Mouse (Mus musculus) natural killer cell, adult 2 months (primary cell): ENCODE data around the gene Rbm45.
A peak's percentile ranks its signal among the peaks of the same experiment; 100 is the strongest.

Experiments used
- DNase-seq, 2 experiments: peaks; one replicate each; pipeline ENCODE4 v3.0.0; 2022; ENCODE audit warnings: low spot score in 2 of 2

Rbm45 gene

DNA sequence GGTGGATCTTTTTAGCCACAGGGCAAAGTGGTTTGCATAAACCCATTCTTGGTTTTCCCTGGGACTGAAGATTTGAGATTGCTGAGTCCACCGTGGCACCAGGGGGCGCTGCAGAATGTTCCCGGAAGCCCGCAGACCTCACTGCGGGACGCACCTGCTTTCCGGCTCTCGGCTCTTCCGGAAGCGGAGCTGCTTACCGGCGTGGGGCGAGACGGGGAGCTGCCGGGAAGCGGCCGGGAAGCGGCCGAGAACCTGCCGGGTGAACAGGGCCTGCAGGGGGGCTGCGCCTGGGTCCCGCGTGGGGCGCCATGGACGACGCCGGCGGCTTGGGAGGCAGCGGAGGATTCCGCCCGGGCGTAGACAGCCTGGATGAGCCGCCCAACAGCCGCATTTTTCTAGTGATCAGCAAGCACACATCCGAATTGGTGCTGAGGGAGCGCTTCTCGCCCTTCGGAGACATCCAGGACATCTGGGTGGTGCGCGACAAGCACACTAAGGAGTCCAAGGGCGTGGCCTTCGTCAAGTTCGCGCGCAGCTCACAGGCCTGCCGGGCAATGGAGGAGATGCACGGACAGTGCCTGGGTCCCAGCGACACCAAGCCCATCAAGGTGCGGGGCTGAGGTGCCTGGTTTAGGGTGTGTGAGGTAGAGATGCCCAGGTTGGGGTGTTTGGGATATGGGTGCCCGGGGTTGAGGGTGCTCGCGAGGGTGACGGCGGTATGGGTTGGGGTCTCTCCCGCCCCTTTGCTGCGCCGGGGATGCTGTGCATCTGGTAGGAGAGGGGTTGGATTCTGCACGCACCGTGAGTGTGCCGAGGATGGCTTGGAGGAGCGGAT is at the start of gene Rbm45:
Rbm45 (plus strand) TSS at position 164 of the 835 bp plus-strand sequence.
- peak; percentile 76 to 85 for DNase-seq

DNA sequence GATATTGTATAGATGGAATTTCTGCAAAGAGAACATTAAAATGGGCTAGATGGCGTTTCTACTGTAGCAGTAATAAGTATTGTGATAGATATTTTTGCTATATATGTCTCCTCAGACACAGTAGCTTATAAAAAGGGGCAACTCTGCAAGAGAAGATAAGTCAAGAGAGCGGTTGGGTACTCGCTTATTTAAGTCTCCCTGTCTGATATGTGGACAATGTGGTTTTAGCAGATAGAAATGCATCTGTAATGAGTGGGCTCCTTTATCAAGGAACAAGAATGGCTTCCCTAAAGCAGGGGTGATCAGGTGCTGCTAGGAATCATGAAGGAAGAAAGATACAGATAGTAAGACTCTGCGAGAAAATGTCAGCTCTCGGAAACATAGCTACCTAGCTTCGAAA is 49.4 kb upstream of the Rbm45 start:
- no peak for DNase-seq

DNA sequence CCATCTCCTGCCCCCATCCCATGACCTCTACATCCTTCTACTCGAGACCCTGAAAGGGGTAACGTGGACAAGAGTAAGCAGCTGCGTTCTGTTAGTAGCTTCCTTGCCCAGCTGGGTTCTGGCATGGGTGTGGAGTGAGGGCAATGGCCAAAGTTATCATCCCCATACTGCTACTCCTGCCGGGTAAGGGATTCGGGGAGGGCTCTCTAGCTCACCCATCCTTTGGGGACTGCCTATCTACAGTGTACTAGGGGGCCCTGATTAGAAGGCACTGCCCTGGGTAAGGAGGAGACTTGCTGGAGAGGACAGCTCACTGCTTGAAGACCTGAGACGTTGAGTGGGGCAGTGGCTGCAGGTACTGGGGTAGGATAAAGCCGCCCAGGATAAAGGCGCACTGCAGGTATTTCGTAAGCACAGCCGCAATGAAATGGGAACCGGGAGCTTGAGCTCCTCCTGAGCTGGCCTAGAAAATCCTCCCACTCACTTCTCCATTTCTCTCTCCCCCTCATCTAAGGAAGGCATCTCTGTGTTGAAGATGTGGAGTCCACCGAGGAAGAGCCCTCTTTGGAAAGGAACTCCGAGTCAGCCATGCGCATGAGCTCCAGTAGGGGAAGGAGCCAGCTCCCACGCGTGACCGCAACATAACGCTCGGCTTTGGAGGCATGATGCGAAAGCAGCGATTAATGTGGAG is 46.5 kb upstream of the Rbm45 start:
- DNase-seq: no peak

DNA sequence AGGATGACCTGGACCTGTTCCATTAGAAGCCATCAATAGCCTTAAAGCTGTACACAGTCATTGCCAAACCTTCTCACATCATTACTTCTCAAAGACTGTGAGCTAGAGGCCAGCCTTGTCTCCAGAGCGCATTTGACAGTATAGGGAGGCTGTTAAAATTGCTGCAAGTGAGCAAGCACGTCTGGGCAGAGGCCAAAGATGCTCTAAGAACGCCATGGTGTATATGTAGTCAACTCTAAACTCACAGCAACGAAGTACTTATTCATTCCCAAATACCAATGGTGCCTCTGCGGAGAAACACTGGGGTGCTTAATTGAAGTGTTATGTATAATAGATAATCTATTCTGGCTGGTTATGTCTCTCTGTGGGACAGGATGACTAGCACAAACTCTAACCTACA is 45.3 kb upstream of the Rbm45 start:
- DNase-seq: no peak

DNA sequence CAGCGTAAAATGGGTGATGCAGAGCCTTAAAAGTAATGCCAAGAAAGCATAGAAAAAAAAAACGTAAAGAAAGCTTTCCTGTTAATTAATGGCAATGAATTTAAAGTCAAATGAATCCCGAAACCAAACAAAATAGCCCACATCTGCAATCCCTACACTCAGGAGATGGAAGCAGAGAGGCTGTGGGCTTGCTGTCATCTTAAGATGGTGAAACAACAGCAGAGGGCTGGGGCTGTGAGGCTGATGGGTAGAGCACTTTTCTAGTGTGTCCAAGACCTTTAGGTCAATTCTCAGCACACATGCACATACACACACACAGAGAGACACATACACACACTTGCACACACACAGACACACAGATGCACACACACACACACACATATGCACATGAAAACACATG is 43.6 kb upstream of the Rbm45 start:
- DNase-seq: no peak

DNA sequence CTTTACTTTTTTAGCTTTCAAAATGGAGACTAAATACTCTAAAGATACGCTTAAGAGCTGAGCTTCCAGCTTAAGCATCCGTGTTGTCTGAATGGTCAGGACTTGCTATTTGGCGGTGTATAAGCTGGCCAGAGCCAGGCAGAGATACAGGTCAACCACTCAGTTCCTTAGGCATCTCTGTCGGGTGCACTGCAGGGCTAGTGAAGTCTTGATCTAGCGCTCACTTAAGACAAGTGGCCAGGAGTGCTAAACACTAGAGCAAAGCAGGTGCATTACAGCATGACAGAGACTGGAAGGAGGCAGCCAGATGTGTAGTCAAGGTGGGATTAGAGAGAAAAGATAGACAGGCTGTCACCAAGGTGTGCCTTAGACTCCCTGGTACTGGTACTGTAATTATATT is 39.7 kb upstream of the Rbm45 start:
- DNase-seq: no peak

DNA sequence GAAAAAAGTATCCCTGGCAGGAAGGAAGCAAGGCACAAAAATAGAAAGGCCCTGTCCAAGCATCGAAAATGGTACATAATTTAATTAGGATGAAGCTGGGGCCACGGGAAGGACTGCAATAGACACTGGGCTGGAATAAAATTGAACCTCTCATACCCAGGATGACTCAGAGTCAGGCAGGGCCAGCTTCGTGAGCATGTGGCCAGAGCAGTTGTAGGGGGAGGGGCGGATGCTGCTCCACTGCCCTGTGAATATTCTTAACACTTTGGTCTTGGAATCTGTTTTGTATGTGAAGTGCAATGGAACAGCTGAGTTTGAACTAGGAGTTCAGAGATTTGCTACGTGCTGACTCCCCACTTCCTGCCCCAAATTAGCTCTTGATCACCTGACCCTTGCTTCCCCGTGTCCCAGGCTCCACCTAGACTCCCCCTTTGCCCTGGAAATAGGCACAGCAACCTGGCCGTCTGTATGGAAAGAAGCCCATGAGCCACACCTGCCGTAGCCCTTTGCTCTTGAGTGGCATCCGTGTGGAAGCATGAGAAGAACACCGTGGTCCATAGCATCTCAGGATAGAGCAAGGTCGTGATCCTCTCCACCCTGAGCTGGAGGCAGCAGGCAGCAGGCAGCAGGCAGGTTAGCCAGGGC is 37.5 kb upstream of the Rbm45 start:
- DNase-seq: no peak

DNA sequence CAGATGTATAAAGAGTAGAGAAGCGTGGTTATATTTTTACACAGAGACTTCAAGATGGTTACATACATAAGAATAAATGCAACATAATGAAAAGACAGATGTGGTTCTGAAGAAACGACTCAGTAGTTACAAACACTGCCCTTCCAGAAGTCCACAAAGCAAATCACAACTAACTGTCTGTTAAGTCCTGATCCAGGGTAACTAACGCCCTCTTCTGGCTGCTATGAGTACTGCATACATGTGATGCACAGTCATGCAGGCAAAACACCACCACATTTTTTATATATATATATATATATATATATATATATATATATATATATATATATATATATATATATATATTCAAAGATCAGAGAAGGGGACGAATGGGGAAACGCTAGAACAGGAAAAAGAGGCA is 35.2 kb upstream of the Rbm45 start:
- no peak for DNase-seq

DNA sequence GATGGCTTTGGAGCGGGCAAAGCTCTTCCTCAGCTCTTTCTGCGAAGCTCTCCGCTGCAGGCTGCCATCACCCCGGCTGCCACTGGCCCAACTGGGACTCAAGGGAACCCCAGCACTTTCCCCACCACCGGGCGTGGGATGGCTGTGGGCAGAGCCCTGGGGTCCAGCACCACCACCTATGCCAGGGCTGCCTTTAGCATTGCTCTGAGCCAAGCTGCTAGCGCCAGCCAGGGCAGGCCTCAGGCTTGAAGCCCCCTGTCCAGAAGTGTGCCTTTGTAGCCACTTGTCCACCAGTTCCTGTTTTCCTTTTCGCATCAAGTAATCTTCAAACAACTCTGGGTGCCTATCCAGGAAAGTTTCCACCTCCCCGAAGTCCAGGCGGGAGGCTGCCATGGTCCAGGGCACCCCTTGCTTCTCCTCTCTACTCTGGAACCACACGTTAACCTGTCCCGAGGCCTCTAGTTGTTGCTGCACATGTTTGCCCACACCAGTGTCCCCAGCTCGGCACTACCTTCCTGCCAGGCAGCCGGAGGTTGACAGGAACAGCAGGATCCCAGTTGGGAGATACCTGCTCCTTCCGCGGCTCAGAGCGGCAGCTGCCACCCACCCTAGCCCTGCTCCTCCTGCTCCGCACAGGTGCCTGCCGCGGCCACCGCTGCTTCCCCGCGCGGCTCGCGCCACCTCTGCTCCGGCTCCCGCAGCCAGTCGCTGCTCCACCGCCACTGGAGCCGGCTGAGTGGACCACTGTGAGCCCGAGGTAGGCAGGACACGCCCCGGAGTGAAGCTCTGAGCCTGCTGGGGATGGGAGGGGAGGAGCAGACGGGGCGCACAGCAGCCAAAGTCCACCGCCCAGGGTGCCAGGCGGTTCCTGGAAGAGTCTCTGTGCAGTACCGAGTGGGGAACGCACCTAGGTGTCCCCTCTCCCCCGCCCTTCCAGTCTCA is 31.3 kb upstream of the Rbm45 start, which contains the start of gene Pde11a:
Pde11a (minus strand) TSS at position 560 of the 942 bp plus-strand sequence.
- no peak for DNase-seq

DNA sequence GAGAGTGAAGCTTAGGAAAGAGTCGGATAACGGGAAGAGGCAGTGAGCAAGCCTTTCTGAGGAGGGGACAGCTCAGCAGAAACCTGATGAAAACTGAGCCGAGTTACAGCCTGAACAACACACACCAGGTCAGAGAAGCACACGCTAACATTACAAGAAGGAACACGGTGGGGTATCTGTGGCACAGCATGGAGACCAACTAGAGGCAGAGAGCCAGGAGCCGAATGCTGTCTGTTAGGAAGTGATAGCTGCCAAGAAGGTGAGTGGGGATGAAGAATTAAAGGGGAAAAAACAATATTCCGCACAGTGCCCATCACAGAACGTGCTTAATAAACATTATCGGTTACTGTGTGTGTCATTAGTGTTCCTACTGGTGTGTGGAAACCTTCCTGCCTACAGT is 27.6 kb upstream of the Rbm45 start:
- DNase-seq: no peak

DNA sequence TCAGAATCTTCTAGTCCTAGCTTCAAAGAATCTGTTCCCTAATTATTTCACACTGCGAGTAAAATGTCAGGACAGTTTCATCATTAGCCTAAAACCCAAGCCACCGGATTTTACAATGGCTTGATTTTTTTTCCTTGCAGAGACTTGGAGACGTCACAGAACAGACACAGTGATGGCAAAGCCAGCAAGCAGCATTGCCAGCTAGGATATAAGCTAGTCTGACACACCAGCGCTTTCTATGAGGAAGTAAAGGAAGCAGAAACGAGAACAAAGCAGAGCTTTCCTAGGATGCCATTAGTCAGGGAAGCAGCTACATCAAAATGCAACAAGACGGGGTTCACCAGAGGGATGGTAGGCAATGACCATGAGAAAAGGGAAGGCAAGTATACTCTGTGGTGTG is 21.9 kb upstream of the Rbm45 start:
- DNase-seq: no peak

DNA sequence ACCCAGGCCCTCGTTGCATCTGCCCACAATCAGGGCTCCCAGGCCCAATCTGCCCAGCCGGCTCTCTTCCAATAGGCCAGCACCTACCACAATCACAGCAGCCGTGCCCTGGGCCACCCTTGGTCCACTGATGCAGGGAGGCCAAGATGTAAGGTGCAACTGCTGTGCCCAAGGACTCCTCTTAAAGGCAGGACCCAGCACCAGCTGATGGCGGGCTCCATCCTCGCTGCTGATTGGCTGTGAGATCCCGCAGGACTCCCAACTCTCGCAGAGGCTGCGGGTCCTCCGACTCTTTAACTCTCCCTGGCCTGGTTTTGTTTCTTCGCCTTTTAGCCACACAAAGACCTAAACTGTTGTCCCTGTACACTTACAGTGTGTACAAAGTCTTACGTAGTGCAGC is 9.6 kb upstream of the Rbm45 start, which contains the start of gene Cyct:
Cyct (minus strand) TSS at position 225 of the 400 bp plus-strand sequence.
- DNase-seq: no peak

DNA sequence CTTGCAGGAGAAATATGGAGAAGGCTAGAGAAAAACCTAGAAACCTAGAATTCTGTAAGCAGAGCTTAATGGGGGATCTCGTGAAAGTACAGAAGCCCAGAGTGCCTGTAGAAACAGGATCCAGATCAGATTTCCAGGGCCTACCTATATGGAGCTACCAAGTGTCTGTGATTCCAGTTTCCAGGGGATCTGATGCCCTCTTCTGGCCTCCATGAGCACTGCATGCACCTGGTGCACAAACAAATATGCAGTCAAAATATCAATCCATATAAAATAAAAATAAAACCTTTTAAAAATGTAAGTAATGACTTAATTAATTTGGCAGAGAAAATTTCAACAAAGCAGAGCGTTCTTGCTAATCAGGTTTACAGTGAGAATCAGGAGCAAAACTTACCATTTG is 7.7 kb upstream of the Rbm45 start:
- DNase-seq: no peak

DNA sequence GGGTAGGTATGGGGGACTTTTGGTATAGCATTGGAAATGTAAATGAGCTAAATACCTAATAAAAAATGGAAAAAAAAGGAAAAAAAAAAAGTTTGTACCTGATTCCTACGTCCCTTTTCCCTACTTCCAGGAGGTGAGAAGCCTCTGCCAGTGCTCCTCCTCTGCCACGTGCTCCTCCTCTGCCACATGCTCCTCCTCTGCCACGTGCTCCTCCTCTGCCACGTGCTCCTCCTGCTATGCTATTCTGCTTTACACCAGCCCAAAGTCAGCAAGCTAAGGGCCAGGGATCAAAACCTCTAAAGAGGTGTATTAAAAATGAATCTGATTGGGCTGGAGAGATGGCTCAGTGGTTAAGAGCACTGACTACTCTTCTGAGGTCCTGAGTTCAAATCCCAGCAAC is 4.0 kb upstream of the Rbm45 start:
- no peak for DNase-seq

DNA sequence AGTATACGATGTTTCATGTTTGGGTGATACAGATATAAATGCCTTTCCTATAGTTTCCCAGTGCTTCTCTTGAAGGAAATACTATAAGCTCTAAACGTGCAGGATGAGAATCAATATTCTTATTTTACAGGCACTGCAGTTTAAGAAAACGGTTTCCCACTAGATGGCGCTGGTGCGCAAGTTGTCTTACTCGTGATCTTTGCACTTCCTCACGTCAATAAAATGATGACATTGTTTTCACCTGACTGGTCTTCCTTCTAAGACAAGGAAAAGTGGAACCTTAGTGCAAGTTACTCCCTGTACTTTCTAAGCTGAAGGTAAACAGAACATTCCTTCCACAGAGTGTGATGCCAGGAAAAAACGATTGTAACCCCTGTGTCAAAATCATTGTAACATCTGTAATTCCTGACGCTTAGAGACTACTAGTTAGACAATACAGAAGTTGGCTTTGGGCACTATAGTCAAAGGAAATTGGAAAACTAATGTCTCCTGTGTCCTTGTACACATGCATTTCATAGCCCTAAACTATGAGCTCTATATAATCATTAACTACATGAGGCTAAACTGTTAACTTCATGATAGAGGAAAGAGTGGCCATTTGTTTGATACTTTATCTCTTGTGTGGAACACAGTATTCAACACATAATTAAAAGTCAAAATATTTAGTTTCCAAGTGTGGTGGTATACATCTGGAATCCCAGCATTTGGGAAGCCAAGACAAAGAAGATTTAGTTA is 2.4 kb upstream of the Rbm45 start:
- peak; percentile 66 to 80 for DNase-seq

DNA sequence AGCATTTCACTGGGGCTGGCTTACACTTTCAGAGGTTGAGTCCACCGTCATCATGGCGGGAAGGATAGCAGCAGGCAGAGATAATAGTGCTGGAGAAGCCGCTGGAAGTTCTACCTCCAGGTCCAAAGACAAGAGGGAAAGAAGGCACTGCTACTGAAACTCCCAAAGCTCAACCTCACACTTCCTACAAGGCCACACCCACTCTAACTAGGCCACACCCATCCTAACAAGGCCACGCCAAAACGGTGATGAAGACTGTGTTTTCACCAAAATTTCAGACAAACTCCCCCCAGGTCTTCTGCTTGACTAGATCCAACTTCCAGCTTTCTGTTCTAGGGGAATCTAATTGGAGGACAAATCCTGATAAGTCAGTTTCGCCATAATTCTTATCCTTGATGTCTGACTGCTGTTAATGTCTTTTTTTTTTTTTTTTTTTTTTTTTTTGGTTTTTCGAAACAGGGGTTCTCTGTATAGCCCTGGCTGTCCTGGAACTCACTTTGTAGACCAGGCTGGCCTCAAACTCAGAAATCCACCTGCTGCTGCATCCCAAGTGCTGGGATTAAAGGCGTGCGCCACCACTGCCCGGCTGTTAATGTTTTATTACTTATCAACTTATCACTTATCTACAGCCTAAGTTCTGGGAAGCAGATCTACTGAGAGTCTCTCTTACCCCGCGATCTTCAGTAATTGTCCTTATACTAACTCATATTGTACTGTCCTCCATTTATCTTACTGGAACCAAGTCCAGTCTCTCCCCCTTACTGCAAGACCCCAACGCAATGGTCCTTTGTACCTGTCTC is 723 bp upstream of the Rbm45 start:
- no peak for DNase-seq

DNA sequence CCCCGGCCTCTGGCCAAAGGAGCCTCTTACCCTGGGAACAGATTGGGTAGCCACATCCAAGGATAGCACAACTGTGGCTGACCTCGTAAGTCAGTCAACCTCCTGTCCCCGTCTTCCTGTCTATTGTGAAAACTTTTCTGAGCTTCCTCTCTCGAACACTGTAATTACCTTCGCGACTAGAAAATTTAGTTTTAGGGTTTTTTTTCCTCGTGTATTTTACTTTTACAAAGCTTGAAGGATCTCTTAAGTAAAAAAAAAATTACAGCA is 805 bp downstream of the Rbm45 start:
- DNase-seq: no peak

DNA sequence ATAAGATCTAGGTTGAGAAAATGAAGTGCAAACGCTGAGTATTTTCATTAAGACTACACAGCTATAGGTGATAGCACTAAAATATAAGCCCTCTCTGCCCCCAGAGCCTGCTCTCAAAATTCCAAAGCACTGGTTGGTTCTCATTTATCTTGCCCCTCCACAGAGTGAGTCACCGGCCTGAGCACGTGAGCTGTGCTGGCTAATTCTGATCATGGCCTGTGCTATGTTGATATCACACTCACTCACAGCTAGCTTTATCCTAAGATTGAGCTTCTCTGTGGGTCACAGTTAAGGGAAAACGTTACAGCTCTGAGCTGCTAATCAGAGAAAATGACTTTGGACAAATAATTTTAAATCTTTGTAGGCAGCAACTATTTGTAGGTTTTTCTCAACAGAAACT is 2.5 kb downstream of the Rbm45 start:
- DNase-seq: no peak

DNA sequence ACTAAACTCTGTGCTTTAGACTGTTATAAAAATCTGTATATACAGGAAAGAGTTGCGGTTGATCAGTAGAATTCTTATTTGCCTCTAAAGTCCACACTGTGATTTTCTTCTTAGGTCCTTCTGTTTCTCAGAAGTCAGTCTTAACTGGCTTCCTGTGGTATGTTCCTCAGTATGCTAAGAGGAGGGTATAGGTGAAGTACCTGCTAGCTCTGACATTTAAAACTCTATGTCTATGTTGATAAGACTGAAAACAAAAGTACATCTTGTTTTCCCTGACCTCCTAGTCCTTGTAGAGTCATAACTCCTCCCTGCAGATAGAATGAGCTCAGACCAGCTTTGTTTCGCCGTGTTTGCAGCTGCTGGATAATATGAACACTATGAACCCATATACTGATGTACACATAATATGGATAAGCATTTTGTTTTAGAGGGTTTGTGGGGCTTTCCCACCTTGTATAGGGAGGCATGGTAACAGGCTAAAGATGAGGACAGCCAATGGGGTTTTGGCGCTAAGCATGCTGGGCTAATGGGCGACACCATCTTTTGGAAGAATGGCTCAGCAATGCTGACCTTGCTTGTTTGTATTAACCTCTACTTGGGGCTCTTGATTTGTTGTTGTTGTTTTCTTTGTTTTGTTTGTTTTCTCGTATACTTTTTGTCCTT is 4.9 kb downstream of the Rbm45 start:
- DNase-seq: no peak

DNA sequence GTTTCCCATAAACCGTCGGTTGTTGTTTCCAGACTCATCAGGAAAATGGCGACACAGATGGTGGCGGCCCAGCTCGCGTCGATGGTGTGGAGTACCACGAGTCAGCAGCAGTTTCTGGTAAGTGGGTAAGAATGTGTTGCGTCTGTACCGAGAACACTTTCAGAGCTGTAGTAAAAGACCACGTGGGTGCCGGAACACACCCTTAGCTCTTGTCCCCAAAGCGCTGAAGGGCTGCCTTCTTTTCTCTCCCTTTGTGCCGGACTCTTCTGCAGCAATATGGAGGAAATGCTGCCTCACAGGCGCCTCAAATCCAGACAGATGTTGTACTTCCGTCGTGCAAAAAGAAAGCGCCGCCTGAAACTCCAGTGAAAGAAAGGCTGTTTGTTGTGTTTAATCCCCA is 8.9 kb downstream of the Rbm45 start:
- no peak for DNase-seq
